Mouse (Mus musculus) midbrain, embryonic 12.5 days (tissue): ENCODE data around the gene Med31. TPM values are rescaled to one million over a fixed set of nuclear protein-coding genes. Genes with fewer than 3 reads are reported as not detected.

Experiments
- polyA plus RNA-seq: library from polyadenylated mRNA; unstranded; fragments of >200 nt; fragmentation: Nextera tagmentation; extraction: Ambion mirVana; gene quantifications from 2 replicates; pipeline ENCODE4 v1.2.1, GENCODE M21; 2016

Med31 gene
- polyA plus RNA-seq, 1 experiment from 2014 or later: 53.7 TPM

Other genes with a start within 250 kb of the Med31 start
- gene Aipl1, start 178.1 kb downstream of the Med31 start, polyA plus RNA-seq: 0.54 and 0.57 TPM in 2 replicates
- gene Pimreg, start 173.6 kb downstream of the Med31 start, polyA plus RNA-seq: 158 and 166 TPM in 2 replicates
- gene Pitpnm3, start 79.8 kb downstream of the Med31 start, polyA plus RNA-seq: 1.2 and 1.5 TPM in 2 replicates
- 0.85 and 0.97 TPM in 2 replicates for gene Gm43951, start 8.8 kb downstream of the Med31 start, polyA plus RNA-seq
- gene 4933427D14Rik, start 8.1 kb downstream of the Med31 start, polyA plus RNA-seq: 29.2 and 30.1 TPM in 2 replicates
- 154 and 162 TPM in 2 replicates for gene Txndc17, start 8.0 kb downstream of the Med31 start, polyA plus RNA-seq
- 0.29 and 0.33 TPM in 2 replicates for gene Slc13a5, start 51.6 kb upstream of the Med31 start, polyA plus RNA-seq
- gene Xaf1, start 86.0 kb upstream of the Med31 start, polyA plus RNA-seq: 1.6 and 2.0 TPM in 2 replicates
- not detected in 2 replicates for gene Fbxo39, start 98.9 kb upstream of the Med31 start, polyA plus RNA-seq
- gene Tekt1, start 146.8 kb upstream of the Med31 start, polyA plus RNA-seq: 3.8 and 4.6 TPM in 2 replicates
- gene Smtnl2, start 196.1 kb upstream of the Med31 start, polyA plus RNA-seq: 3.5 and 4.0 TPM in 2 replicates
- gene Ggt6, start 219.9 kb upstream of the Med31 start, polyA plus RNA-seq: not detected in 2 replicates
- 136 and 138 TPM in 2 replicates for gene Mybbp1a, start 225.8 kb upstream of the Med31 start, polyA plus RNA-seq